Mouse (Mus musculus) C2C12 (cell line): Measurements from ENCODE around the gene Osbpl3. TPM values are rescaled to one million over a fixed set of nuclear protein-coding genes. Genes with fewer than 3 reads are reported as not detected.

Experiments used
- H3K27me3 ChIP-seq: one replicate; pipeline ENCODE4 v1.6.1; 2011; ENCODE audit not compliant: control insufficient read depth, insufficient read depth, insufficient read length
- H3K36me3 ChIP-seq: one replicate; pipeline ENCODE4 v1.6.1; 2011; ENCODE audit not compliant: control insufficient read depth, insufficient read depth
- H3K4me3 ChIP-seq: one replicate; pipeline ENCODE4 v1.5.1; 2011; ENCODE audit warnings: mild to moderate bottlenecking, control low read depth; ENCODE audit not compliant: poor library complexity, insufficient read depth, severe bottlenecking
- H3K79me2 ChIP-seq: one replicate; pipeline ENCODE4 v1.6.1; 2011; ENCODE audit not compliant: control insufficient read depth, insufficient read depth
- H3K79me3 ChIP-seq: one replicate; pipeline ENCODE4 v1.6.1; 2011; ENCODE audit warnings: low read depth, control low read depth
- H3ac ChIP-seq: one replicate; pipeline ENCODE3; 2011; ENCODE audit warnings: low read depth; ENCODE audit not compliant: control insufficient read depth, insufficient read length
- CEBPB ChIP-seq: IDR thresholded peaks from one replicate; pipeline ENCODE4 v1.6.1; 2011; ENCODE audit warnings: low read depth, mild to moderate bottlenecking, control low read depth, moderate library complexity
- CTCF ChIP-seq: IDR thresholded peaks from one replicate; pipeline ENCODE4 v1.5.1; 2011; ENCODE audit not compliant: control insufficient read depth, insufficient read depth, insufficient read length
- FOSL1 ChIP-seq: IDR thresholded peaks from one replicate; pipeline ENCODE4 v1.8.0; 2011; ENCODE audit warnings: mild to moderate bottlenecking, low read length; ENCODE audit not compliant: poor library complexity, insufficient read depth, severe bottlenecking
- MAX ChIP-seq: IDR thresholded peaks from one replicate; pipeline ENCODE4 v1.6.1; 2011; ENCODE audit warnings: mild to moderate bottlenecking, control low read depth
- MYOD1 ChIP-seq: IDR thresholded peaks from one replicate; pipeline ENCODE4 v1.6.1; 2011; ENCODE audit warnings: low read depth; ENCODE audit not compliant: control insufficient read depth, insufficient read length
- MYOG ChIP-seq: IDR thresholded peaks from one replicate; pipeline ENCODE4 v1.6.1; 2011; ENCODE audit not compliant: control insufficient read depth, insufficient read length; ENCODE audit errors: extremely low read depth
- USF1 ChIP-seq: IDR thresholded peaks from one replicate; pipeline ENCODE4 v1.6.1; 2011; ENCODE audit warnings: low read depth, mild to moderate bottlenecking, control low read depth, moderate library complexity
- long read RNA-seq, 2 experiments: library from polyadenylated mRNA; unstranded; transcript quantifications; one replicate each; pipeline ENCODE4 v2.0.0; 2019 to 2020
- polyA plus RNA-seq: library from polyadenylated mRNA; unstranded; fragments of >200 nt; fragmentation: generic; extraction: Trizol; gene quantifications from one replicate; pipeline ENCODE4 v1.2.1, GENCODE M21; 2012; ENCODE audit warnings: missing spikeins

Osbpl3 gene
- polyA plus RNA-seq, result 17.6 TPM
- long read RNA-seq, experiment 1, partial matches to known transcripts, result 1 of 5 reads
- long read RNA-seq, experiment 1, other reads (novel, unspliced or antisense), result 2 of 5 reads
- long read RNA-seq, experiment 2, full-length matches to known transcripts, result 85 of 242 reads
- long read RNA-seq, experiment 2, partial matches to known transcripts, result 31 of 242 reads
- long read RNA-seq, experiment 2, other reads (novel, unspliced or antisense), result 126 of 242 reads

DNA sequence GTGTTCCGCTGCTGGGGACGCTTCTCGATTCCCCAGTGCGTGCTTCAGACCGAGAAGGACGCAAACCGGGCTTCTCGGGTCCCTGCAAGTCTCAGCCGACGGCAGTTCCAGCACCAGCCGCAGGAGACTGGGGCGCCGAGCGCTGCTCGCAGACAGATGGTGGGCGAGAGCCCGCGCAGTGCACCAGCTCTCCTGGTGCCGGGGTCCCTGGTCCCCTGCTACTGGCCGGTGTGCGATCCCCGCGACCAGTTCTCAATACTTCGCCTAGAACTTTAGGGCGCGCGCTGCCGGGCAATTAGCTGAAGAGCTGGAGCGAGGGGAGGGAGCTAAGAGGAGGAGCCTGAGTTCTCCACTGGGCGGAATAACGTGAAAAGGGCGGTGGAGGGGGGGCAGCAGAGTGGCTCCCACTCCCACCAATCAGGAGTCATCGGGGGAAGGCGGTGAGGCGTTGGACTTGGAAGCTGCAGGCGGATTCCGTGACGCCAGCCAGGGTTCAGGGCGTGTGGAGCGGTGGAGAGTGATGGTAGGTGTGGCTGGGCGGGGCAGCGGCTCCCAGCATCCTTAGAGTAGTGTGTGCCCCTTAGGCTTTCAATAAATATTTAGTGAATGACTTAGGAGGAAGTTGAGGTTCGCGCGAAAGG, at the start of gene Osbpl3:
Osbpl3 (minus strand) TSS at position 373 of the 641 bp plus-strand sequence.
- H3K36me3 ChIP-seq, result no peaks in the 10 kb centered on the region
- peaks cover 23% of the 10 kb centered on the region for H3K79me3 ChIP-seq
- peak within 1 kb of the TSS; percentile 54 for H3K4me3 ChIP-seq
- TF ChIP-seq MYOG, result no peak
- peak; percentile 39 for TF ChIP-seq MAX
- peak within 1 kb of the TSS; percentile 69 for H3ac ChIP-seq
- H3K27me3 ChIP-seq, result no peaks in the 10 kb centered on the region
- peaks cover 48% of the 10 kb centered on the region for H3K79me2 ChIP-seq

DNA sequence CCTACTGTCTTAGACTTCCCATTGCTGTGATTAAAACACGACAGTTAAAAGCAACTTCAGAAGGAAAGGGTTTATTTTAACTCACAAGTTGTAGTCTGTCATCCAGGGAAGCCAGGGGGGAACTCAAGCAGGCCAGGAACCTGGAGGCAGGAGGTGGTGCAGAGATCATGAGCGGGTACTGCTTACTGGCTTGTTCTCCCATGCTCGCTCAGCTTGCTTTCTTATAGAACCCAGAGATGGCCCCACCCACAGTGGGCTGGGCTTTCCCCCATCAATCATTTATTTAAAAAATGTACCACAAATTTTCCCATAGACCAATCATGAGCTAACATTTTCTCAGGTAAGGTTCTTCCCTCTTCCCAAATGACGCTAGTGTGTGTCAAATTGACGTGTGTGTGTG, 49.5 kb upstream of the Osbpl3 start:
- Histone ChIP-seq H3K4me3 (no peak overlapping the region), H3K79me3 (no peaks in the 10 kb centered on the region), H3ac (no peak overlapping the region), H3K27me3 (no peaks in the 10 kb centered on the region), H3K36me3 (no peaks in the 10 kb centered on the region), H3K79me2 (no peaks in the 10 kb centered on the region)
- TF ChIP-seq MAX (no peak), FOSL1 (no peak), USF1 (no peak), CTCF (no peak), MYOG (no peak), CEBPB (no peak), MYOD1 (no peak)

DNA sequence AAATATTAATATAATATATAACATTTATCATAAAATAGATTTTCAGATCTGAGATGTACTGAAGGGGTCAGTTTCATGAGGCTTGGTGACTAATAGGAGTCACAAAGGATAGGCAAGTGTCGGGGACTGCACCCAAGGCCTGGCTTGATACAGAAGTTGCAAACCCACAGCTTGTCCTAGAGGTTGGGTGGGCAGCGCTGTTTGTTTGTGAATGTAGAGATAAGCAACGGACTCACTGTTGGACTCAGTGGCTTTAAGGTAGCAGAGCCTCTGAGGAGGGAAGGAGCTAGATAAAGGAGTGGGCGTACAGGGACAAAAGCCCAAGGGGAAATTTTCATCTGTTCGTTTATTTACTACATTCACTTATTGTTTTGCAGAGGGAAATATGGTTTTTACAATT, 48.7 kb upstream of the Osbpl3 start:
- TF ChIP-seq FOSL1 (no peak), MAX (no peak), MYOD1 (no peak), MYOG (no peak), CTCF (no peak), CEBPB (no peak), USF1 (no peak)
- H3ac ChIP-seq, result no peak overlapping the region
- no peaks in the 10 kb centered on the region for H3K79me3 ChIP-seq
- no peaks in the 10 kb centered on the region for H3K27me3 ChIP-seq
- H3K36me3 ChIP-seq, result no peaks in the 10 kb centered on the region
- no peaks in the 10 kb centered on the region for H3K79me2 ChIP-seq
- no peak overlapping the region for H3K4me3 ChIP-seq

DNA sequence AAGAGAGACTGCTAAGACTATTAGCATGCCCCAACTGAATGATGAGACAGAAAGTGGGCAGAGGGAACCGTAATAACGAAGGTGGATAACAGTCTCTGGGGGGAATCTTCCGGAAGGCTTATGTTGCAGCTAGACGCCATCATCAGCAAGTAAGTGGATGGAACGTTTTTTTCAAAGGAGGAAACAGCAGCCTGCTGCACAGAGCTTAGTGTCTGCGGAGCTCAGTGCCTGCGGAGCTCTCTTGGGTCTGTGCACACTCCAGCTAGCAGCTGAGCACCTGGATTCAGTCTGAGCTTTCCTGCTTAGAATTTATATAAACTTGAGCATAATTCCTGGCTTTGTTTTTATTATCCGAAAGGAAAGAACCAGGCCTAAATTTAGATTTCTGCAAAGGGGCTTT, 47.8 kb upstream of the Osbpl3 start:
- no peaks in the 10 kb centered on the region for H3K27me3 ChIP-seq
- TF ChIP-seq FOSL1 (no peak), CEBPB (no peak), MYOD1 (no peak), MAX (no peak), MYOG (no peak), USF1 (no peak), CTCF (no peak)
- H3K79me2 ChIP-seq, result no peaks in the 10 kb centered on the region
- H3K4me3 ChIP-seq, result no peak overlapping the region
- H3K79me3 ChIP-seq, result no peaks in the 10 kb centered on the region
- no peak overlapping the region for H3ac ChIP-seq
- H3K36me3 ChIP-seq, result no peaks in the 10 kb centered on the region

DNA sequence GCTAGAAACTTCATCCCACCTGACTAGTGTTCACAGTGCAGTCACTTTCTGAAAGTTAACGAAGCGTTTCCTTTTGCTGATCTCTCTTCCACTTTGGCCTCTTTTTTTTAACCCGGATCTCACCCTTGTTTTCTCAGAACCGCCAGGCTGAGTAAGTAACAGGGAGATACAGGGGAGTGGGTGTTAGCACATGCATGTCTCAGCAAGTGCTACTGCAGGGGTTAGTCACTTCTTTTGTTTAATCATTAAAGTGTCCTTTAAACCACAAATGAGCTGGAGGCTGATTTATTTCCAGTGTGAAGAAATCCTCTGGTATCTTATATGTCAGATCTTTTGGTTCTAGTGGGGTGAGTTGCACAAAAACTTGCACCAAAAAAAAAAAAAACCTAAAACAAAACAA, 47.0 kb upstream of the Osbpl3 start:
- no peak for TF ChIP-seq MYOD1
- no peak for TF ChIP-seq MYOG
- TF ChIP-seq MAX, result no peak
- peak; percentile 23 for TF ChIP-seq CEBPB
- TF ChIP-seq FOSL1, result no peak
- Histone ChIP-seq H3K27me3 (no peaks in the 10 kb centered on the region), H3K36me3 (no peaks in the 10 kb centered on the region), H3K4me3 (no peak overlapping the region), H3K79me2 (no peaks in the 10 kb centered on the region), H3ac (no peak overlapping the region), H3K79me3 (no peaks in the 10 kb centered on the region)

DNA sequence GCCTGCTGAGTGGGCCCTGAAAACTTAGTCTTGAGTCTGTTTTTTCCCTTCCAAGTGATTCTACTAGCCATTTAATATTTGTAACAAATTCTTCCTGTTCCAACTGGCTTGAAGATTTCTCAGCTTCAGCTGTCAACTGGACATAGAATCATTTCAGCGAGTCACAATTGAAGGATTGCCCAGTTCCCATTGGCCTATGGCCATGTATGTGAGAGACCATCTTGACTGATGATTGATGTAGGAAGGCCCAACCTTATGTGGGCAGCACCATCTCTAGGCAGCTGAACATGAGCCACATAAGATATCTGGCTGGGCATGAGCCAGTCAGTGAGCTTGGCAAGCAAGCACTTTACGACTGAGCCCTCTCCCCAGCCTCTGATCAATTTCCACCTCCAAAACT, 42.3 kb upstream of the Osbpl3 start:
- no peaks in the 10 kb centered on the region for H3K36me3 ChIP-seq
- H3K27me3 ChIP-seq, result no peaks in the 10 kb centered on the region
- H3K79me2 ChIP-seq, result no peaks in the 10 kb centered on the region
- no peak overlapping the region for H3ac ChIP-seq
- no peak overlapping the region for H3K4me3 ChIP-seq
- no peaks in the 10 kb centered on the region for H3K79me3 ChIP-seq
- TF ChIP-seq CEBPB (no peak), USF1 (no peak), CTCF (no peak), FOSL1 (no peak), MAX (no peak), MYOG (no peak), MYOD1 (no peak)
